Mouse (Mus musculus) embryonic fibroblast, embryonic 13.5 days (primary cell): ENCODE measurements around the gene 1700018F24Rik. TPM values are rescaled to one million over a fixed set of nuclear protein-coding genes. Genes with fewer than 3 reads are reported as not detected.
"Not testable (repeated sequence)": the region's sequence is repeated elsewhere in the genome, so short reads cannot be mapped to it uniquely, and the experiment has no call there.

Experiments
- H3K27ac ChIP-seq: 2 replicates; pipeline ENCODE4 v1.5.1; 2012; ENCODE audit warnings: low read length, control low read depth, inconsistent platforms; ENCODE audit not compliant: insufficient read depth
- H3K4me1 ChIP-seq: 2 replicates; pipeline ENCODE4 v1.6.1; 2011; ENCODE audit warnings: low read length; ENCODE audit not compliant: control insufficient read depth, insufficient read depth
- H3K4me3 ChIP-seq: 2 replicates; pipeline ENCODE4 v1.5.1; 2011; ENCODE audit warnings: mild to moderate bottlenecking, control low read depth, low read length; ENCODE audit not compliant: insufficient read depth
- CTCF ChIP-seq: IDR thresholded peaks from 2 replicates; pipeline ENCODE4 v1.5.1; 2011; ENCODE audit warnings: mild to moderate bottlenecking, control low read depth, low read length, moderate library complexity, borderline replicate concordance; ENCODE audit not compliant: insufficient read depth
- POLR2A ChIP-seq: IDR thresholded peaks from 2 replicates; pipeline ENCODE4 v1.6.1; 2011; ENCODE audit warnings: low read depth, mild to moderate bottlenecking, control low read depth, low read length, moderate library complexity
- polyA plus RNA-seq: library from polyadenylated mRNA; stranded (reverse); fragments of >200 nt; gene quantifications from 2 replicates; pipeline ENCODE4 v1.2.4, GENCODE M21; 2011; ENCODE audit warnings: low read depth; ENCODE audit not compliant: missing spikeins, insufficient read length

Gene 1700018F24Rik
- polyA plus RNA-seq, 1 experiment: not detected

- Histone ChIP-seq H3K4me1 (no peaks in the 10 kb centered on the region), H3K27ac (no peak overlapping the region), H3K4me3 (no peak overlapping the region)
- TF ChIP-seq POLR2A: no peak
- TF ChIP-seq CTCF: no peak
These were observed 39.2 kb downstream of the 1700018F24Rik start for GRCm38 (mm10) chr5:145081866-145082613.

- H3K4me3 ChIP-seq: peak overlapping the region; percentile 41
- H3K27ac ChIP-seq, H3K4me1 ChIP-seq: not testable (repeated sequence)
These were observed 40.4 kb downstream of the 1700018F24Rik start for GRCm38 (mm10) chr5:145083201-145083600.

GRCm38 (mm10) chr5:145083632-145084451 lies 41.1 kb downstream of the 1700018F24Rik start, which contains the start of the genes Arpc1a and Kpna7:
Arpc1a (plus strand) TSS chr5:145083830.
Kpna7 (minus strand) TSS chr5:145084030.
- no peak for TF ChIP-seq CTCF
- peak; percentile 97 for TF ChIP-seq POLR2A
- H3K4me1 ChIP-seq: no peaks in the 10 kb centered on the region
- H3K4me3 ChIP-seq: peak within 1 kb of the TSS; percentile 84
- no peak within 1 kb of the TSS for H3K27ac ChIP-seq

GRCm38 (mm10) chr5:145084822-145085221 lies 42.0 kb downstream of the 1700018F24Rik start:
- no peaks in the 10 kb centered on the region for H3K4me1 ChIP-seq
- no peak for TF ChIP-seq POLR2A
- no peak for TF ChIP-seq CTCF

GRCm38 (mm10) chr5:145088186-145088585 lies 45.4 kb downstream of the 1700018F24Rik start:
- TF ChIP-seq POLR2A (no peak), CTCF (no peak)
- Histone ChIP-seq H3K4me1 (no peaks in the 10 kb centered on the region), H3K27ac (no peak overlapping the region), H3K4me3 (no peak overlapping the region)

More at GRCm38 (mm10) chr5:145084822-145085221, 42.0 kb downstream of the 1700018F24Rik start:
- no peak overlapping the region for H3K27ac ChIP-seq
- peak overlapping the region; percentile 84 for H3K4me3 ChIP-seq

GRCm38 (mm10) chr5:145089878-145090277 lies 47.1 kb downstream of the 1700018F24Rik start:
- Histone ChIP-seq H3K27ac (no peak overlapping the region), H3K4me3 (no peak overlapping the region), H3K4me1 (no peaks in the 10 kb centered on the region)
- TF ChIP-seq CTCF (no peak), POLR2A (no peak)

Other genes with a start within 250 kb of the 1700018F24Rik start
- gene Smurf1, start 77.1 kb upstream of the 1700018F24Rik start, polyA plus RNA-seq: 37.1 and 42.5 TPM in 2 replicates
- not detected in 2 replicates for gene Gm4871, start 10.2 kb upstream of the 1700018F24Rik start, polyA plus RNA-seq
- gene Arpc1a, start 40.8 kb downstream of the 1700018F24Rik start, polyA plus RNA-seq: 103 and 109 TPM in 2 replicates
- gene Kpna7, start 41.0 kb downstream of the 1700018F24Rik start, polyA plus RNA-seq: not detected in 2 replicates
- 328 and 384 TPM in 2 replicates for gene Arpc1b, start 71.2 kb downstream of the 1700018F24Rik start, polyA plus RNA-seq
- gene Pdap1, start 97.2 kb downstream of the 1700018F24Rik start, polyA plus RNA-seq: 144 and 168 TPM in 2 replicates
- 174 and 194 TPM in 2 replicates for gene Bud31, start 97.4 kb downstream of the 1700018F24Rik start, polyA plus RNA-seq
- gene Ptcd1, start 124.1 kb downstream of the 1700018F24Rik start, polyA plus RNA-seq: 7.6 and 10.0 TPM in 2 replicates
- gene Cpsf4, start 124.2 kb downstream of the 1700018F24Rik start, polyA plus RNA-seq: 15.1 and 20.1 TPM in 2 replicates
- 218 and 245 TPM in 2 replicates for gene Atp5j2, start 149.1 kb downstream of the 1700018F24Rik start, polyA plus RNA-seq
- gene Zkscan14, start 158.9 kb downstream of the 1700018F24Rik start, polyA plus RNA-seq: 3.0 and 3.3 TPM in 2 replicates
- gene Zkscan5, start 161.6 kb downstream of the 1700018F24Rik start, polyA plus RNA-seq: 7.6 and 10.4 TPM in 2 replicates
- 28.8 and 34.4 TPM in 2 replicates for gene Zfp655, start 188.7 kb downstream of the 1700018F24Rik start, polyA plus RNA-seq
- 7.2 and 8.1 TPM in 2 replicates for gene Zscan25, start 237.5 kb downstream of the 1700018F24Rik start, polyA plus RNA-seq